ENCODE assay signal across 1 mouse cellular context in genomic region chr11:70578962-70579361, GRCm38 (mm10).
TF ChIP-seq lines count a peak whose summit lies in the region.

No protein-coding gene starts in this region.

TF ChIP-seq in myocyte, 11 proteins besides CTCF, POLR2A, EP300 and RAD21 (continued from another document):
- TF ChIP-seq CEBPB (IDR thresholded peaks at IDR 0.05; ENCODE audit: insufficient read depth, poor library complexity, severe bottlenecking), result no peak
- no peak for TF ChIP-seq MYOG (IDR thresholded peaks at IDR 0.05; ENCODE audit: control insufficient read depth in 1 of 3, insufficient read depth in 1 of 3, insufficient read length in 2 of 3, low read depth in 2 of 3)
- TF ChIP-seq TCF12 (IDR thresholded peaks at IDR 0.05; ENCODE audit: insufficient read depth, poor library complexity, severe bottlenecking), result no peak
- TF ChIP-seq TCF3 (IDR thresholded peaks at IDR 0.05; ENCODE audit: insufficient read length, low read depth), result no peak
- no peak for TF ChIP-seq POLR2AphosphoS2 (IDR thresholded peaks at IDR 0.05; ENCODE audit: insufficient read length, low read depth)
- TF ChIP-seq MYOD1 (IDR thresholded peaks at IDR 0.05; ENCODE audit: control insufficient read depth in 1 of 3, insufficient read length in 2 of 3, low read depth in 2 of 3), result no peak
- TF ChIP-seq MAX (IDR thresholded peaks at IDR 0.05; ENCODE audit: low read depth), result no peak
- TF ChIP-seq E2F4 (IDR thresholded peaks at IDR 0.05; ENCODE audit: insufficient read depth), result no peak
